Mouse (Mus musculus): ENCODE data around the gene Hoxc9.

Hoxc9 gene

DNA sequence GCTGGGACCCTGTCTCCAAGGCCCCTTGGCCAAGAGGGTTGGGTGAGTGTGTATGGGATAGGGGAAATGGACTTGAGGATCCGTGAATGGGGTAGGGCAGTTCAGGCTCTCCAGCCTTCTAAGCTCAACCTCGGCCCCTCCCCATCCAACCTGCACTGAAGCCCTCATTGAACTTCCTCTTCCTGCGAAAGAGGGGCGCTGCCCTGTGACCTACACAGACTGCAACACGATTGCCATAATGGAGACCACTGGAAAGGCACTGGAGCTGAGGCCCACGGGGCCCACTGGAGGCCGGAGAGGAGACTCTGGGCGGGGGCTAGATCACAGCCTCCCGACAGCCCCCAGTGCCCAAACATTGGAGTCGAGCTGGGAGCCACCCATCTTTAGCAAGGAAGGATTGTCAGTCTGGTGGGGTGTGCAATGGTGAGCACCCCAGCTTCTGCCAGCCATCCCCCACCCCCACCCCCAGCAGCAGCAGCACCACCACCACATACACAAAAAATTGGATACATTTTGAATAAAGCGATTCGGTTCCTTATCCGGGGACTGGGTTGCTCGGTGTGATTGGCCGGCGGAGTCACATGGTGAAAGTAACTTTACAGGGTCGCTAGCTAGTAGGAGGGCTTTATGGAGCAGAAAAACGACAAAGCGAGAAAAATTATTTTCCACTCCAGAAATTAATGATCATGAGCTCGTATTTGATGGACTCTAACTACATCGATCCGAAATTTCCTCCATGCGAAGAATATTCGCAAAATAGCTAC is 58.0 kb downstream of the Hoxc9 start:
- Histone ChIP-seq H3K27me3 (ENCODE audit: insufficient read depth, low read length) (peaks cover 91% of the 10 kb centered on the region), H3K9me3 (ENCODE audit: low read length) (0 out of 2 replicates have a peak, but pooled peaks cover 9% of the 10 kb centered on the region)
- TF ChIP-seq NANOG (IDR thresholded peaks at IDR 0.05; ENCODE audit: borderline replicate concordance, low read length) (no peak), CTCF (conservative IDR thresholded peaks at IDR 0.05; ENCODE audit: low read length) (no peak), POU5F1 (IDR thresholded peaks at IDR 0.05; ENCODE audit: borderline replicate concordance, low read length) (no peak)

More for the DNA sequence above, 58.0 kb downstream of the Hoxc9 start:
- Histone ChIP-seq H3K36me3 (ENCODE audit: insufficient read depth, low read length) (no peaks in the 10 kb centered on the region), H3K4me3 (replicated peaks; ENCODE audit: low read length) (peak overlapping the region; percentile 65), H3K4me1 (replicated peaks; ENCODE audit: low read depth, low read length) (peaks cover 25% of the 10 kb centered on the region)

Measured in E14TG2a.4 (cell line).